Mouse (Mus musculus) stomach, postnatal 0 days (tissue): ENCODE measurements around the gene Nkx2-3.
A peak's percentile ranks its signal among the peaks of the same experiment; 100 is the strongest.

Source experiments
- CTCF ChIP-seq: IDR thresholded peaks from 2 replicates; pipeline ENCODE4 v1.5.1; 2016; ENCODE audit warnings: antibody characterized with exemption, low read depth, mild to moderate bottlenecking, moderate library complexity
- EP300 ChIP-seq: optimal IDR thresholded peaks from 2 replicates; pipeline ENCODE3; 2016; ENCODE audit warnings: antibody characterized with exemption

DNA sequence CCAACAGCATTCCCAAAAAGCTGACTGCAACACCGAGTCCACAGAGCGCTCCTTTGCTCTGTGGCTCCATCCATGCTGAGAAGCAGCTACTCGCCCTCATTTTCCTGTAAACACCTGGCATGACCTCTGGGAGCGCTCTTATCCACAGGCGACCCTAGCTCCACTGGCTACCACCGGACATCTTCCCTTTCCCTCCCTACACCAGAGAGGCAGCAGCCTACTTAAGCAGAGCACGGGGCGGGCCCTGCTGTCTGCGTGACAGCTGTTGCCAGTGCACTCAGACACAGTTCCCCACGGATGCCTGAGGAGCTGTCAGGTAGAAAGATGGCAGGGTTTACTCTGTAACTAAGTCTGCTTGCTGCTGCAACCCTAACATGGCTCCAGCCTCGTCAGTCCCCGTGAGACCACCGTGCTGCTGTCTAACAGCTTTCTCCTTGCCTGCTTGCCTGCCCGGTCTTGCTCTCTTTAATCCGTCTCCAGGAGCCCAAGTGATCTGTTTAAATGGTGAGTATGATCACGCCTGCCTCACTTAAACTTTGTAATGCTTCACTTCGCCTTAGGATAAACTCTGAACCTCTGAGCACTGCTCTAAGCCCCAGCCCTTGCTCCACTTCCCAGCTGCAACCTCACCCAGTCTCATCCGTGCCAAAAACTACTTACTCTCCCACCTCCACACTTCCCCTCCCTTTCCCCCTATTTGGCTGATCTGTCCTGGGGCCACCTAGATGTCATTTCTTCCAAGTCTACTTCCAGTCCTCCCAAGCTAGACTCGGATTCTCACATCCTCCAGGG lies 50.2 kb downstream of the Nkx2-3 start:
- TF ChIP-seq CTCF (peak; percentile 57), EP300 (no peak)
